Mouse (Mus musculus) mesoderm, embryonic 11.5 days (tissue): ENCODE data around the gene Mgat4e.
"Not testable (repeated sequence)": the region's sequence is repeated elsewhere in the genome, so short reads cannot be mapped to it uniquely, and the experiment has no call there.

Experiments used
- DNase-seq: peaks from one replicate; pipeline ENCODE4 v3.0.0-alpha.2; 2012; ENCODE audit warnings: low read depth, low spot score

The Mgat4e gene

GRCm38 (mm10) chr1:134555871-134556670 lies 6.6 kb upstream of the Mgat4e start:
- peak; percentile 20 for DNase-seq

DNA sequence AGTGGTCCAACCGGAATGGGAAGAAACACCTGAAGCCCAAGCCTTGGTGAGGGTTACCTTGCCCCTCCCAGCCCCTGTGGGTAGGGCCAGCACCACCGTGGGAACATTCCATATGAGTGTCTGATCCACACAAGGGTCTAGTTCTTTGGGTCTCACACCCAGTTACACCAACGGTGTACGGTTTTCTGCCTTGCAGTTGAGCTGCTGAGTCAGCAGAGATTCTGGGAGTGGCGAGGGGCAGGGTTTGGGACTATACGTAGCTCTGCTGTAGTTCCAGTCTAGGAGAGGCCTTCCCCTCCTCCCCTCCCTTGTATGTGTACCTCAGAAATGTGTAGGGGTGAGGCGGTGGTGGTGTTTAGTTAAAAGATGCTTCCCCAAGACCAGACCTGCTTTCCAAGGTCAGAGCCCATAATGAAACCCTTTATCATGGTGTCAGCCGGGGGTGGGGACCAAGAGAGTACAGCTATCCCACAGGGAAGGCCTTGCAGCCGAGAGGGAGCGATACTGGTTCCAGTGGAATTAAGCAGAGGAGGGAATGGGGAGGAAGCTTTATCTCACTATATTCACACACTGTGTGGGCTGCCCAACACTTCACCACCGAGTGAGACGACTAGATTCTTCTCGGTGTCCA lies 5.9 kb upstream of the Mgat4e start:
- no peak for DNase-seq

GRCm38 (mm10) chr1:134552396-134552795 lies 2.9 kb upstream of the Mgat4e start:
- DNase-seq, result no peak

DNA sequence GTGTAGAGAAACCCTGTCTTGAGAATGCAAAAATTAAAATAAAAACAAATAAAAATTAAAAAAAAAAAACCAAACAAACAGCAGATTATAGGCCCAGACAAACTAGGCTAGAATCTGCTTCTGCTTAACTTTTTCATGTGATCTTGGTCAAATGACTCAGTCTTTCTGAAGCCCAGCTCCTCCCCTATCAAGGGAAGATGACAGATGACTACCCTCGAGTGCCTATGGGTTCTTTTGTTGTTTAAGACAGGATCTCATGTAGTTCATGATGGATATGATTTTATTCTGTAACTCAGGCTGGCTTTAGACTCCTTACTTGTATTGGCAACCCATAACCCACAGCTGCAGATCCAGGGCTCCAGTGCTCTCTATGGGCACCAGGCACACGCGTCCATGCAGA lies 2.4 kb upstream of the Mgat4e start:
- DNase-seq, result no peak

- DNase-seq, result no peak
Observed at GRCm38 (mm10) chr1:134548231-134548630, 1.3 kb downstream of the Mgat4e start.

GRCm38 (mm10) chr1:134540610-134541009 lies 8.9 kb downstream of the Mgat4e start:
- no peak for DNase-seq

- no peak for DNase-seq
Observed at GRCm38 (mm10) chr1:134535513-134535912, 14.0 kb downstream of the Mgat4e start.

DNA sequence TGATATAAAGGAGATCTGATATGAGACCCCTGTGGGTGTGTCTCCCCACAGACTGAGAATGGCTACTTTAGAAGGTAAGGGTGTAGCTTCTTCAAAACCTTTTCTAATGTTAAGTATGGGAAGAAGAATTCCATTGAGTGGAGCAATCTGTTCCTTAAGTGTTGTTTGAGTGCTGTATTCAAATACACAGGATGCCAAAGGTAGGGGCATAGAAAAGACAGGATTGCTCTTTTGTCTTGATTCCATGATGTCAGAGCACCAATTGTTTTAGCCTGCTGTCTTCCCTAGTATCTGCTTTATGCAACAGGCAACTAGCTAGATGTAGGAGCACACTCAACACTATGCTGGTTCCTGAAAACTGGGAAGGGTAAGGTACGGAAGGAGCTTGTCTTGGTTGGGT lies 14.4 kb downstream of the Mgat4e start:
- DNase-seq, result no peak

DNA sequence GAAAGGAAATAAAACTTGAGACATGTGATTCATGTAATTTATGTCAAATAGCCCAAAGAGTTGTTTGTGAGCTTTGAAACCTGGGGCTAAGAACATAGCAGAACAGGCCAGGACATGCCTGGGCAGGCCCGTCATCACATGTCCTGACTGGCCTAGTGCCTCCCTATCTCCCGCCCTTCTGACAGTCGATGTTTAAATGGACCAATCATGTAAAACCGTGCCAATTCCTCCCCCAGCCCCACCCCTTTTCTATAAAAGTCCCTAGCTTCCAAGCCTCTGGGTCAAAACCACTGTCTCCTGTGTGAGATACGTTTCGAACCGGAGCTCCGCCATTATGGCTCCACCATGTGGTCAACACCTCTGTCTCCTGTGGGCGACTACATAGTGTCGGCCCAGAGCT lies 15.8 kb downstream of the Mgat4e start:
- DNase-seq, result not testable (repeated sequence)

GRCm38 (mm10) chr1:134530618-134531017 lies 18.9 kb downstream of the Mgat4e start:
- DNase-seq, result no peak

DNA sequence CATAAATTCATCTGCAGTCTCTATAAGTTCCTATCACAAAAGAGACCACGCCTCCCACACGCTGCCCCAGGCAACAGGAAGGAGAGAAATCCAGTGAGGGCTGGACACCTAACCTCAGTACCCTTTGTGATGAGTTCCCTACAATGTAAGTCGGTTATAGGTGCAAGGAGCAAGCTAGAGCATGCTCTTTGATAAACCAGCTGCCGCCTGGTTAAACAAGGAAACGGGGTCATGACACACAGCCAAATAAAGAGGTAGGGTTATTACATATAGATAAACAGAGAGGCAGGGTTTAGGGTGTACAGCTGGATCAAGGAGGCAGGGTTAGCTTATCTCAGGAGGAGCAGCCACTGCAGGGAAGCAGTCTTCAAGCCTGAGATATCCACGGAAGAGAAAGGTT lies 22.7 kb downstream of the Mgat4e start:
- DNase-seq, result no peak

DNA sequence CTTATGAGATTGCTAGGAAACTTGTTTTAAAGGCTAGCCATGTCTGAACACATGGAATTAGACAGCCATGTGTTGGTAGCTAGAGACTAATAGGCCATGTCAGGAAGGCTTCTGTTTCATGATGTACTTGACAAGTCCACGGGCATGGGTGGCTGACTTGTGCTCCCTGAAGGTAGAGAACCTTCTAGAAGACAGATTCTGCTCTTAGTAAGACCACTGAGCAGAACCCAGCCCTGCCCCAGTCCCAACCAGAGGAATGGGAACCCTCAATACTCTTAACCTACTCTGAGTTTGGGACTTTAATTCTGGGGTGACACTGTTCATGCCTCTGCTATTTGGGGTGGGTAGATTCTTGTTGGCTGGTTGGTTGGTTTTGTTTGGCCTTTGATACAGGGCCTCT lies 24.5 kb downstream of the Mgat4e start:
- no peak for DNase-seq

- no peak for DNase-seq
Observed at GRCm38 (mm10) chr1:134524424-134524823, 25.1 kb downstream of the Mgat4e start.

GRCm38 (mm10) chr1:134522325-134522724 lies 27.2 kb downstream of the Mgat4e start:
- DNase-seq, result no peak

GRCm38 (mm10) chr1:134521163-134521562 lies 28.3 kb downstream of the Mgat4e start:
- DNase-seq, result no peak

DNA sequence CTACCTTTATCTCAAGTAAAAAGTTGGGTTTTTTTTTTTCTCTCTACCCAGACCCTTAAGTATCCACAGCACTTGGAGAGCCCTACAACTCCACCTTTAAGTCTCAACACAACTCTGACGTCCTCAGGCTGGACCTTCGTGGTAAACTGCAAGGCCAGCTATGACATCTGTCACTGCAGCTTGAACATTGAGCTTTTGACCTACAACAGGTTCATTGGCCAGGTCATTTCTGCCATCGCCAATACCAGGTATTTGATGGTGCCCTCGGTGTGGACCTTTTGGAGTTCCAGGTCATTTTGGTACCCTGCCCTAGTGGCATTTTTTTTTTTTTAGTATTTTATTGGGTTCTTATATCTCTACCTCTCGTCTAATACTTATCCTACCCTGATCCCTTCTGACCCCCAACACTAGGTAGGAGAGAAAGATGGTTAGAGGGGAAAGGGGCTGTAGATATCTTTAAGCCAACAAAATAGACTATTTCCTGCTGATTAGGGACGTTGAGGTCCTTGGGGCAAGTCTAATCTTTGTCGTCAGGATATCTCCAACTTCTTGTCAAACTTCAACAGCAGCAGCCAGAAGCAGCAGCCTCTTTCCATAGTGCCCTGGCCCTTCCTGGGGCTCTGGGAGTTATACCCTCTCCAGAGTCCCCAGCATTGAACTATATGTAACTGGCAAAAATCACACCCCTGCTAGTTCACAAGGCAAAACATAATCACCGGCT lies 29.3 kb downstream of the Mgat4e start:
- DNase-seq, result no peak

- DNase-seq, result not testable (repeated sequence)
Observed at GRCm38 (mm10) chr1:134519201-134519600, 30.3 kb downstream of the Mgat4e start.

GRCm38 (mm10) chr1:134518677-134519076 lies 30.8 kb downstream of the Mgat4e start:
- DNase-seq, result peak; percentile 88

GRCm38 (mm10) chr1:134517841-134518240 lies 31.6 kb downstream of the Mgat4e start:
- DNase-seq, result not testable (repeated sequence)

GRCm38 (mm10) chr1:134516491-134517198 lies 32.8 kb downstream of the Mgat4e start:
- DNase-seq, result peak; percentile 84

- no peak for DNase-seq
Observed at GRCm38 (mm10) chr1:134515891-134516290, 33.6 kb downstream of the Mgat4e start.
